Comparison of ENCODE assay signal across 9 mouse cellular contexts in the genomic region with DNA sequence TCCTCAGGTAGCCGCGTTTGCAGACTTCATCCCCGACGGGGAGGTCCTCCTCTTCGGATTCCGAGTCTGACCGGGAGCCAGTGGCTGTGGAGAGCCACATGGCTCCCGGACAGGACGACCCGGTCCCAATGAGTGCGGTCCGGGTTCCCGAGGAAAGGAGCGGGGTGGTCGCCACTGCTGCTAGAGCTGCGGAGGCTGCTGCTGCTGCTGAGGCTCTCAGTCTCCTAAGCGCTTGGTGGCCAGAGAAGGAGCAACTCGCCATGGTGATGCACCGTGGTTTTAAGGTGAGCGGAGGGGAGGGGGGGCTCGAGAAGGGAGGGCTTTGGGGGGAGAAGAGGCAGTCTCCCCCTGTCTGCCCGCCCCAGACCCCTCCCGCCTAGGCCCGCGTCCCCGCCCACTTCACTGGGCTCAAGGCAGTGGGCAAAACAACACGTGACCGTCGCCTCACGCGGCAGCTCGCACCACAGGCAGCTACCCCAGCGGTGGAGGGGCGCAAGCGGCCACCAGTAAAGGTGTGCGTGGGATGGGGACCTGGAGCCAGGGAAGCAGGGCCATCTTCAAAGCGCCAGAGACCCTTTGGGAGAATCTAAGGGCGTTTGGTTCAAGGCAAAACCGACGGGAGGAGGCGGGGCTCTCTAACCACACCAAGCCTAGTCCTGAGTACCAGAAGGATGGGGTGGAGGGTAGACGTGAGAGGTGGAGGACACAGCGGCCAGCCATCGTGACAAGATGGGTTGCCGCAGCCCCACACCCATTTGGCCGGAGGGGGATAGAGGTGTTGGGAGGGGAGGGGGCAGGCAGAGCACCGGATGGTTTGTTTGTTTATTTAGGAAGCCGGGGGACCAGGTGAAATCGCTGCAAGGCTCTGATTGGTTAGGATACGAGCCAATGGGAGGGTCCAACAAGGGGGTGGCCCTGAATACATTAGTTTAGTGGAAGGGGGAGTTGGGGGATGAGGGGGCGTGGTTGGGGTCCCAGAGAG. TPM values are rescaled to one million over a fixed set of nuclear protein-coding genes. Genes with fewer than 3 reads are reported as not detected.
DNase-seq lines count a peak whose midpoint lies in the region; ATAC-seq and TF ChIP-seq lines count a peak whose summit lies in the region.
"Had no signal": no experiment of that assay in that cellular context is flagged by ENCODE, and none has a peak within 500 bp of the region (broad histone marks: within the 10 kb centered on the region; RNA-seq: fewer than 3 reads in every experiment).

A gene (minus strand): TSS at position 327 of the 982 bp plus-strand sequence.

- no peaks in the 10 kb centered on the region for H3K36me3 ChIP-seq in heart, embryonic 11.5 days (ENCODE audit: control insufficient read depth, insufficient read depth, low read length)
- no peaks in the 10 kb centered on the region for H3K36me3 ChIP-seq in embryonic facial prominence, embryonic 15.5 days
- no peaks in the 10 kb centered on the region for H3K36me3 ChIP-seq in kidney, embryonic 15.5 days
- H3K36me3 ChIP-seq in midbrain, postnatal 0 days (ENCODE audit: insufficient read depth, low read length) = no peaks in the 10 kb centered on the region

- TF ChIP-seq CTCF in midbrain, postnatal 0 days (IDR thresholded peaks at IDR 0.05) = no peak

- H3K9me3 ChIP-seq in heart, embryonic 11.5 days (replicated peaks; ENCODE audit: control insufficient read depth, low read length) = no peaks in the 10 kb centered on the region
- H3K9me3 ChIP-seq in embryonic facial prominence, embryonic 15.5 days (replicated peaks) = no peaks in the 10 kb centered on the region
- H3K9me3 ChIP-seq in kidney, embryonic 15.5 days (replicated peaks) = no peaks in the 10 kb centered on the region
- no peaks in the 10 kb centered on the region for H3K9me3 ChIP-seq in midbrain, postnatal 0 days (ENCODE audit: low read length)

- H3K9ac ChIP-seq in heart, embryonic 11.5 days (ENCODE audit: low read depth, low read length) = no peak within 1 kb of the TSS
- H3K9ac ChIP-seq in embryonic facial prominence, embryonic 15.5 days = no peak within 1 kb of the TSS
- no peak within 1 kb of the TSS for H3K9ac ChIP-seq in kidney, embryonic 15.5 days
- H3K9ac ChIP-seq in midbrain, postnatal 0 days (replicated peaks; ENCODE audit: low read length, poor library complexity, severe bottlenecking) = 0 out of 2 replicates have a peak within 1 kb of the TSS, but pooled peaks have one; percentile 36

- 15% methylated on average over 49 of the region's 51 CpGs for WGBS in heart, embryonic 11.5 days (ENCODE audit: insufficient replicate concordance)
- 18% methylated on average over 46 of the region's 51 CpGs for WGBS in embryonic facial prominence, embryonic 15.5 days
- 22% methylated on average over 49 of the region's 51 CpGs for WGBS in kidney, embryonic 15.5 days
- 21% methylated on average over 43 of the region's 51 CpGs for WGBS in midbrain, postnatal 0 days

- H3K4me2 ChIP-seq in heart, embryonic 11.5 days = peak within 1 kb of the TSS; percentile 65
- peak within 1 kb of the TSS; percentile 57 for H3K4me2 ChIP-seq in embryonic facial prominence, embryonic 15.5 days (replicated peaks)
- peak within 1 kb of the TSS; percentile 66 for H3K4me2 ChIP-seq in kidney, embryonic 15.5 days
- H3K4me2 ChIP-seq in midbrain, postnatal 0 days (ENCODE audit: low read depth, low read length, poor library complexity, severe bottlenecking) = peak within 1 kb of the TSS; percentile 53

- no peak for DNase-seq in heart, adult 18-20 months
- peak; percentile 36 for DNase-seq in midbrain, postnatal 0 days (ENCODE audit: low spot score)
- DNase-seq in thymus, postnatal 4 days = no peak
- DNase-seq in T-cell, adult 2 months (ENCODE audit: low spot score) = no peak

- H3K27ac ChIP-seq in heart, embryonic 11.5 days (ENCODE audit: low read depth, low read length) = no peak within 1 kb of the TSS
- no peak within 1 kb of the TSS for H3K27ac ChIP-seq in embryonic facial prominence, embryonic 15.5 days (replicated peaks)
- no peak within 1 kb of the TSS for H3K27ac ChIP-seq in kidney, embryonic 15.5 days
- H3K27ac ChIP-seq in midbrain, postnatal 0 days (ENCODE audit: low read depth, low read length) = no peak within 1 kb of the TSS
- H3K27ac ChIP-seq: heart, adult 2 months had no signal

- H3K4me3 ChIP-seq in heart, embryonic 11.5 days (ENCODE audit: low read depth, low read length) = peak within 1 kb of the TSS; percentile 44
- peak within 1 kb of the TSS; percentile 38 for H3K4me3 ChIP-seq in embryonic facial prominence, embryonic 15.5 days (replicated peaks)
- peak within 1 kb of the TSS; percentile 44 for H3K4me3 ChIP-seq in kidney, embryonic 15.5 days (replicated peaks)
- peak within 1 kb of the TSS; percentile 38 for H3K4me3 ChIP-seq in midbrain, postnatal 0 days (ENCODE audit: low read depth, low read length)
- H3K4me3 ChIP-seq: heart, adult 2 months had no signal

- peaks cover 61% of the 10 kb centered on the region for H3K27me3 ChIP-seq in heart, embryonic 11.5 days (ENCODE audit: control insufficient read depth, insufficient read depth, low read length)
- peaks cover 67% of the 10 kb centered on the region for H3K27me3 ChIP-seq in embryonic facial prominence, embryonic 15.5 days
- H3K27me3 ChIP-seq in kidney, embryonic 15.5 days = peaks cover 79% of the 10 kb centered on the region
- peaks cover 29% of the 10 kb centered on the region for H3K27me3 ChIP-seq in midbrain, postnatal 0 days (ENCODE audit: insufficient read depth, low read length)

- peak; percentile 72 for ATAC-seq in heart, embryonic 11.5 days (replicated peaks; ENCODE audit: insufficient number of reproducible peaks, low FRiP score, low TSS enrichment)
- ATAC-seq in embryonic facial prominence, embryonic 15.5 days (ENCODE audit: insufficient number of reproducible peaks, low FRiP score, low TSS enrichment, low read depth) = peak; percentile 29; the same call in 1 of the 2 replicates
- ATAC-seq in kidney, embryonic 15.5 days (replicated peaks; ENCODE audit: low FRiP score) = peak; percentile 73
- ATAC-seq in midbrain, postnatal 0 days (ENCODE audit: low FRiP score) = peak; percentile 78
- ATAC-seq in CD4-positive, CD25-positive, alpha-beta regulatory T cell, adult 4 months = no peak

- no peaks in the 10 kb centered on the region for H3K4me1 ChIP-seq in heart, embryonic 11.5 days (ENCODE audit: control insufficient read depth, insufficient read depth, low read length)
- 0 out of 2 replicates have a peak, but pooled peaks cover 20% of the 10 kb centered on the region for H3K4me1 ChIP-seq in embryonic facial prominence, embryonic 15.5 days
- peaks cover 18% of the 10 kb centered on the region; the same call in 1 of the 2 replicates for H3K4me1 ChIP-seq in kidney, embryonic 15.5 days
- H3K4me1 ChIP-seq in midbrain, postnatal 0 days (ENCODE audit: insufficient read depth, low read length) = no peaks in the 10 kb centered on the region

RNA-seq across cellular contexts. Expression of the gene that starts here (rescaled TPM):
- 0.37 and 0.42 TPM in 2 replicates for polyA plus RNA-seq in heart, embryonic 11.5 days (2014; fragmentation: Nextera tagmentation; extraction: Ambion mirVana)
- total RNA-seq in heart, adult 18-20 months (2021) = not detected
- 0.11 and 0.13 TPM in 2 replicates for polyA plus RNA-seq in embryonic facial prominence, embryonic 15.5 days (2015; fragmentation: Nextera tagmentation; extraction: Ambion mirVana)
- polyA plus RNA-seq in kidney, embryonic 15.5 days (2015; fragmentation: Nextera tagmentation; extraction: Ambion mirVana) = 0.12 and 0.17 TPM in 2 replicates
- 9.2 and 10.9 TPM in 2 replicates for total RNA-seq in midbrain, postnatal 0 days (2014; rRNA removed)
- polyA plus RNA-seq in midbrain, postnatal 0 days (2015; fragmentation: Nextera tagmentation; extraction: Ambion mirVana) = 4.7 and 6.3 TPM in 2 replicates
- not detected for polyA plus RNA-seq in CD4-positive, CD25-positive, alpha-beta regulatory T cell, adult 4 months (2017; shearing (Covaris generic))
- total RNA-seq: heart, adult 2 months had no signal
- polyA plus RNA-seq: heart, adult 2 months had no signal

Comparison
In these comparisons a context has a peak if more than half of its experiments do, and no peak if none do; other contexts are left out.
1. RNA of the gene that starts here (total RNA-seq): 9.2 to 10.9 TPM in midbrain, postnatal 0 days; not detected in heart, adult 18-20 months; every median in the first group is over 10 times any median in the second.
2. Peak in ATAC-seq, H3K4me3 ChIP-seq and H3K4me2 ChIP-seq in heart, embryonic 11.5 days; RNA of the gene not detected or under 1 TPM.
3. Peak in ATAC-seq, H3K4me3 ChIP-seq and H3K4me2 ChIP-seq in embryonic facial prominence, embryonic 15.5 days; RNA of the gene not detected or under 1 TPM.
4. Peak in ATAC-seq, H3K4me3 ChIP-seq and H3K4me2 ChIP-seq in kidney, embryonic 15.5 days; RNA of the gene not detected or under 1 TPM.
5. Peak in every context shown above with its lines, with median percentiles within 50 percentile points of each other: H3K4me2 ChIP-seq and H3K4me3 ChIP-seq.